Mouse (Mus musculus) midbrain, postnatal 0 days (tissue): ENCODE results near the gene Ttc21b. TPM values are rescaled to one million over a fixed set of nuclear protein-coding genes. Genes with fewer than 3 reads are reported as not detected.

Source experiments
- ATAC-seq: fragments of 200-750 bp; cut with Nextera tagmentation; 2 replicates; pipeline ENCODE4 v1.8.0; 2017; ENCODE audit warnings: moderate number of reproducible peaks, mild to moderate bottlenecking, moderate TSS enrichment, moderate library complexity; ENCODE audit not compliant: low FRiP score
- DNase-seq: peaks from one replicate; pipeline ENCODE4 v3.0.0-alpha.2; 2015; ENCODE audit warnings: low spot score
- H3K27ac ChIP-seq: fragments of 300-500 bp; sonication (generic); 2 replicates; pipeline ENCODE4 v1.5.1; 2014; ENCODE audit warnings: low read depth, mild to moderate bottlenecking, low read length, mixed read lengths
- H3K27me3 ChIP-seq: fragments of 300-500 bp; sonication (generic); 2 replicates; pipeline ENCODE4 v1.6.1; 2014; ENCODE audit warnings: low read length, control low read depth, mixed read lengths; ENCODE audit not compliant: insufficient read depth
- H3K36me3 ChIP-seq: fragments of 300-500 bp; sonication (generic); 2 replicates; pipeline ENCODE4 v1.6.1; 2014; ENCODE audit warnings: low read length, control low read depth, mixed read lengths; ENCODE audit not compliant: insufficient read depth
- H3K4me1 ChIP-seq: fragments of 300-500 bp; sonication (generic); 2 replicates; pipeline ENCODE4 v1.6.1; 2014; ENCODE audit warnings: mild to moderate bottlenecking, control low read depth, antibody characterized with exemption, low read length, mixed read lengths; ENCODE audit not compliant: insufficient read depth
- H3K4me2 ChIP-seq: fragments of 300-500 bp; sonication (generic); 2 replicates; pipeline ENCODE4 v1.6.1; 2014; ENCODE audit warnings: low read depth, mild to moderate bottlenecking, low read length, mixed read lengths; ENCODE audit not compliant: poor library complexity, severe bottlenecking
- H3K4me3 ChIP-seq: fragments of 300-500 bp; sonication (generic); 2 replicates; pipeline ENCODE4 v1.5.1; 2014; ENCODE audit warnings: low read depth, mild to moderate bottlenecking, low read length, moderate library complexity
- H3K9ac ChIP-seq: fragments of 300-500 bp; sonication (generic); replicated peaks from 2 replicates; pipeline ENCODE4 v1.6.1; 2014; ENCODE audit warnings: mild to moderate bottlenecking, low read length, moderate library complexity, mixed read lengths; ENCODE audit not compliant: poor library complexity, severe bottlenecking
- H3K9me3 ChIP-seq: fragments of 300-500 bp; sonication (generic); 2 replicates; pipeline ENCODE4 v1.6.1; 2016; ENCODE audit warnings: low read length, control low read depth
- CTCF ChIP-seq: IDR thresholded peaks from 2 replicates; pipeline ENCODE4 v1.5.1; 2016; ENCODE audit warnings: antibody characterized with exemption, mild to moderate bottlenecking
- WGBS: fragments of 180-500 bp; shearing (Covaris S2); extraction: QIAGEN DNeasy Blood & Tissue Kit; methylation state at CpG from one replicate; pipeline ENCODE4 v1.1.7; 2014; 5-methylcytosine and 5-hydroxymethylcytosine counted together
- polyA plus RNA-seq: library from polyadenylated mRNA; unstranded; fragments of >200 nt; fragmentation: Nextera tagmentation; extraction: Ambion mirVana; gene quantifications from 2 replicates; pipeline ENCODE4 v1.2.1, GENCODE M21; 2015
- total RNA-seq: library from RNA; depleted of rRNA; stranded (reverse); fragments of >200 nt; gene quantifications from 2 replicates; pipeline ENCODE4 v1.2.3, GENCODE M21; 2014; rRNA removed

Ttc21b gene
- total and polyA plus RNA-seq, 2 experiments from 2014 or later = 5.7 to 9.8 TPM

- 76% methylated on average over 5 of the region's 5 CpGs for WGBS
- ATAC-seq (no peak), DNase-seq (no peak)
- H3K27me3 ChIP-seq = no peaks in the 10 kb centered on the region
- H3K9me3 ChIP-seq = no peaks in the 10 kb centered on the region
- H3K4me2 ChIP-seq = no peak overlapping the region
- no peak overlapping the region for H3K4me3 ChIP-seq
- H3K9ac ChIP-seq = no peak overlapping the region
- no peak for TF ChIP-seq CTCF
- no peaks in the 10 kb centered on the region for H3K36me3 ChIP-seq
- H3K4me1 ChIP-seq = no peaks in the 10 kb centered on the region
- H3K27ac ChIP-seq = no peak overlapping the region
Measured at GRCm38 (mm10) chr2:66144770-66145169, 111.6 kb downstream of the Ttc21b start.

GRCm38 (mm10) chr2:66143284-66143683 is 113.1 kb downstream of the Ttc21b start:
- no peak overlapping the region for H3K9ac ChIP-seq
- TF ChIP-seq CTCF = no peak
- H3K27ac ChIP-seq = no peak overlapping the region
- H3K27me3 ChIP-seq = no peaks in the 10 kb centered on the region
- H3K4me1 ChIP-seq = no peaks in the 10 kb centered on the region
- ATAC-seq = no peak
- no peaks in the 10 kb centered on the region for H3K9me3 ChIP-seq
- no peak for DNase-seq
- 91% methylated on average over 4 of the region's 4 CpGs for WGBS
- H3K4me3 ChIP-seq = no peak overlapping the region
- no peak overlapping the region for H3K4me2 ChIP-seq
- no peaks in the 10 kb centered on the region for H3K36me3 ChIP-seq

- TF ChIP-seq CTCF = no peak
- 85% methylated on average over 2 of the region's 2 CpGs for WGBS
- H3K4me1 ChIP-seq = no peaks in the 10 kb centered on the region
- no peak overlapping the region for H3K9ac ChIP-seq
- no peaks in the 10 kb centered on the region for H3K36me3 ChIP-seq
- no peaks in the 10 kb centered on the region for H3K9me3 ChIP-seq
- H3K4me2 ChIP-seq = no peak overlapping the region
- H3K27me3 ChIP-seq = no peaks in the 10 kb centered on the region
- H3K27ac ChIP-seq = no peak overlapping the region
- DNase-seq (no peak), ATAC-seq (no peak)
- H3K4me3 ChIP-seq = no peak overlapping the region
Measured at GRCm38 (mm10) chr2:66142711-66143110, 113.7 kb downstream of the Ttc21b start.

GRCm38 (mm10) chr2:66142268-66142667 is 114.1 kb downstream of the Ttc21b start:
- no peaks in the 10 kb centered on the region for H3K9me3 ChIP-seq
- DNase-seq = no peak
- H3K4me1 ChIP-seq = no peaks in the 10 kb centered on the region
- H3K4me2 ChIP-seq = no peak overlapping the region
- H3K36me3 ChIP-seq = no peaks in the 10 kb centered on the region
- H3K27me3 ChIP-seq = no peaks in the 10 kb centered on the region
- no peak overlapping the region for H3K4me3 ChIP-seq
- WGBS = 100% methylated on average over 2 of the region's 2 CpGs
- no peak for TF ChIP-seq CTCF
- no peak overlapping the region for H3K9ac ChIP-seq
- no peak overlapping the region for H3K27ac ChIP-seq
- ATAC-seq = no peak

- Histone ChIP-seq H3K36me3 (no peaks in the 10 kb centered on the region), H3K4me1 (no peaks in the 10 kb centered on the region), H3K9ac (no peak overlapping the region), H3K4me3 (no peak overlapping the region), H3K27me3 (no peaks in the 10 kb centered on the region), H3K27ac (no peak overlapping the region; the same call in 1 of the 2 replicates), H3K4me2 (no peak overlapping the region), H3K9me3 (no peaks in the 10 kb centered on the region)
- 69% methylated on average over 4 of the region's 4 CpGs for WGBS
- no peak for ATAC-seq
- no peak for DNase-seq
- TF ChIP-seq CTCF = no peak
Measured at GRCm38 (mm10) chr2:66140246-66140645, 116.2 kb downstream of the Ttc21b start.

Other genes starting within 250 kb of the Ttc21b start
- 3.5 and 4.7 TPM in 2 replicates for gene Galnt3, start 131.6 kb downstream of the Ttc21b start, total RNA-seq
- gene Galnt3, start 131.6 kb downstream of the Ttc21b start, polyA plus RNA-seq = 1.3 and 1.5 TPM in 2 replicates
- gene Scn1a, start 184.2 kb upstream of the Ttc21b start, total RNA-seq = 23.1 and 28.2 TPM in 2 replicates
- gene Scn1a, start 184.2 kb upstream of the Ttc21b start, polyA plus RNA-seq = 27.4 and 28.5 TPM in 2 replicates